Mouse (Mus musculus) adrenal gland, adult 18-20 months (tissue): ENCODE data around the gene Rab10. TPM values are rescaled to one million over a fixed set of nuclear protein-coding genes. Genes with fewer than 3 reads are reported as not detected.
"Not testable (repeated sequence)": the region's sequence is repeated elsewhere in the genome, so short reads cannot be mapped to it uniquely, and the experiment has no call there.

Source experiments
- DNase-seq, 2 experiments: peaks; one replicate each; pipeline ENCODE4 v3.0.0; 2021 to 2022; ENCODE audit warnings: low spot score in 2 of 2
- total RNA-seq, 2 experiments: library from RNA; stranded (reverse); gene quantifications; 1 replicate in 1 of 2; 2 replicates in 1 of 2; pipeline ENCODE4 v1.2.3; 2021

Rab10 gene
- total RNA-seq, 2 experiments from 2014 or later: 142 to 220 TPM

GRCm38 (mm10) chr12:3297622-3298021, 12.1 kb downstream of the Rab10 start:
- not testable (repeated sequence) for DNase-seq

- DNase-seq: no peak
Observed at GRCm38 (mm10) chr12:3296056-3296455, 13.7 kb downstream of the Rab10 start.

DNA sequence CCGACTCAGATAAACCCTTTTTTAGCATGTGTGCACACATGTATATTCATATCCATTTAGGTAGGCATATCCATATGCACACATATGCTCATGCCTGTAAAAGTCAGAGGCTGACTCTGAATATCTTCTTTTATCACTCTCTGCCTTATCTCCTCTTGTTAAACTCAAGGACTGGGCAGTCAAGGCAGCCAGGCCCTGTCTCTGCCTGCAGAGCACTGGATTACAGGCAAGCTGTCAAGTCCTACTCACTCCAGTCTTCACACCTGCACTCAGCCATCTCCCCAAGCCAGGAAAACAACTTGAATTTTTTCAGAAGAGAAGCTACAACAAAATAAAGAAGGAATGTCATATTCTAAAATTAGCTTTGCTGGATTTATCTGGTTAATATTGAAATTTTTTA, 17.9 kb downstream of the Rab10 start:
- no peak for DNase-seq

DNA sequence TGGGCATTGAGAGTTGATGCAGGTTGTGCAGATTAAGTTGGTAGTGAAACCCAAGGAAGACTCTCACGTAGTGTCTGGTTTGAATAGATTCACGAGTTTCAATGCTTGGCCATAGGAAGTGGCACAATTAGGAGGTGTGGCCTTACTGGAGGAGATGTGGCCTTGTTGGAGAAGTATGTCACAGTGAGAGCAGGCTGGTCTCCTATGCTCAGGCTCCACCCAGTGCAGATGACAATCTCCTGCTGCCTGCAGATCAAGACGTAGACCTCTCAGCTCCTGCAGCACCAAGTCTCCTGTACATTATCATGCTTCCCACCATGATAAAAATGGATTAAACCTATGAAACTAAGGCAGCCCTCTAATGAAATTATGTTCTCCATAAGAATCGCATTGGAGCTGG, 18.7 kb downstream of the Rab10 start:
- DNase-seq: no peak

- DNase-seq: no peak
Observed at GRCm38 (mm10) chr12:3288440-3288839, 21.3 kb downstream of the Rab10 start.

GRCm38 (mm10) chr12:3285919-3286318, 23.9 kb downstream of the Rab10 start:
- DNase-seq: no peak

DNA sequence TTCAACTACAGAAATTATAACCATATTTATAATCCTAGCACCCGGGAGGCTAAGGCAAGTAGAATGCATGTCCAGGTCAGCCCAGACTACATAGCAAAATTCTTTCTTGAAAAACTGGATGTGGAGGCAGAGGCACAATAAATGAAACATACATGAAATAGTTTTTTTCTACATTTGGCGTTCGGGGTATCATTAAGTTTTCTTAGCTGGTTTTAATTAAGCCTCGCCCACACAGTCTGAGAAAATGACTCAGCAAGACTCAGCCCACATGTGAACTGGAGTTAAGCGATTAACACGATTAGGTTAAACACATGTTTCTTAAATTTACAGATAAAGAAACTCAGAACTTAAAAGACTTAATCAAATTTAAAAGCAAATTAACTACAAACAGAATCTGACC, 24.4 kb downstream of the Rab10 start:
- DNase-seq: no peak

DNA sequence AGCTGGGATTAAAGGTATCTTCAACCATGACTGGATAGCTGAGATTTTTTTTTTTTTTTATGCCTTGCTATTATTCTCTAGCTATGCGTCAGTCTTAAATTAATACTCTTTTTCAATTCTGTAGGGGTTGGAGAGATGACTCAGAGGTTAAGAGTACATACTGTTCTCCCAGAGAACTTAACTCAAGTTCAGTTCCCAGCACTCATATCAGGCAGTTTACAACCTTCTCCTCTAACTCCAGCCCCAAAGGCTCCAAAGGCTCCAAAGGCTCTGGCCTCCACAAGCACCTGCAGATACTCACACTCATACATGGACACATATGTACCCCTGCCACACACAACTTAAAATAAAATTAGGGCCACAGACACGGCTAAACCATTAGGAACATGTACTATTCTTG, 25.3 kb downstream of the Rab10 start:
- no peak for DNase-seq

DNA sequence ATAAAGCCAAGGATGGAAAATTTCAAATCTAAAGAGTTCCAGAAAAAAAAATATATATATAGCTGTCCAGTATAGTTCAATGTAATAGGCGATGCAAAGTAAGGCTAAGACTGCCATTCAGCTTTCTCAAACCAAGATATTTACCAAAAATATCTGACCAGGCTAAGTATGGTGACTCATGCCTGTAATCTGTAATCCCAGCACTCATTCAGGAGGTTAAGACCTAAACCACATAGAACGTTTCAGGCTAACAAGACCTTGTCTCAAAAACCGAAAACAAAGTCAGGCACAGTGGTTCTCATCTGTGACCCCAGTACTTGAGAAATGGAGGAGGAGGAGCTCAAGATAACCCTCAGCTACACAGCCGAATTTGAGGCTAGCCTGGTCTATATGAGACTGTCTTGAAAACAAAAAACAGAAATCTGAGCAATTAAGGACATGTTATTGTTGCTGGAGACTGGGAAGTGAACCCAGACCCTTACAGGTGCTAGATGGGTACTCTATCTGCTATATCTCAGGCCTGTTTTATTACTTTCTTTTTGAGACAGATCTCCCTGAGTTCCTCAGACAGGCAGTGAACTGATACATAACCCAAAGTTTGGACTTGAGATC, 25.8 kb downstream of the Rab10 start:
- no peak for DNase-seq

DNA sequence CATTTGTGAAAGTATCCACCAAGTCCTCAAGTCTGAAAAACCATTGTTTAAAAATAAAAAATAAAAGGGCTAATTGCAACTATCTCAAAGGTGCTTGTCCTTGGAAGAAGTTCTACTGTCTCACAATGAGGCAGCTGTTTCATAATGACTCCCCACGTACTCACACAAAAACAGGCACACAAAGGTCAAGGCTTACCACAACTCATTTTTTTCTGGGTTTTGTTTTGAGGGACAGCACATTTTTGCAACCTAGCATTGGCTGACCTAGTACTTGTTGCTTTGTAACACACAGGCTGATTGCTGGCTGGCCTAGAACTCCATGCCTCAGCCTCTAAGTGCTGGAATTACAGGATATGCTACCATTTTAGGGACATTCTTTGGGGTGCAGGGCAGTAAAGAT, 26.8 kb downstream of the Rab10 start:
- no peak for DNase-seq

GRCm38 (mm10) chr12:3282520-3282919, 27.2 kb downstream of the Rab10 start:
- DNase-seq: no peak

DNA sequence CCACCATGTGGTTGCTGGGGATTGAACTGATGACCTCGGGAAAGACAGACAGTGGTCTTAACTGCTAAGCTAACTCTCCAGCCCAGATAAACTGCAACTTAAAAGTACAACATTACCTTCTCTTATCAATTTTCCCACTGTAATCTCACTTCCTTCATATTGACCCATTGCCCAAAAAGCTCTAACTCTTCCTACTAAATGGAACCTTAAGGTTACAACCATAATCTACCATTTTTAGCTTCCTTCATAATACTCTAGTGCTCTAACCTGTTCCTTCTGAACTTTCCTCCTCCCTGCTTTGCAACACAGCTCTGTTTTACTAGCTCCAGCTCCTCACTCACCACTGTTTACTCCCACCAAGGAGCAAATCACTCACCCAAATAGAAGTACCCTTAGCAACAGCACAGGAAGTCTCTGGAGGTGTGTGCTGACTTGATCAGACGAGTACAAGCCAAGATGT, 30.9 kb downstream of the Rab10 start:
- DNase-seq: no peak

DNA sequence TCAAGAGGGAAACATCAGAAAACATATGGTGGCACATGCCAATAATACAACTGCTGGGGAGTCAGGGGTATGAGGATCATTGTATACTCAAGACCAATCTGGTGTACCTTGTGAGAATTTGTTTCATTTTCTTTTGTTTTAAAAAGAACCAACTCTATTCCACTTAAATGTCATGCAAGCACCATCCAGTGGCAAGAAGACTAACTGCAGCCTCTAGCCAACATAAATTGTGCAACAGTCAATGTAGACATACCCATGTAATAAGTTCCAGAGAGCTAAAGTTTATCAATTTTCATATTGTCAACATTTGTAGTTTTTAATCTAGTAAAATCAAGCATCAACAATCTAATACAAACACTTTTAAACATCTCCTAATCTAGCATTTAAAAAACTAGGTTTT, 39.0 kb downstream of the Rab10 start:
- no peak for DNase-seq

GRCm38 (mm10) chr12:3267397-3267796, 42.4 kb downstream of the Rab10 start:
- DNase-seq: no peak

DNA sequence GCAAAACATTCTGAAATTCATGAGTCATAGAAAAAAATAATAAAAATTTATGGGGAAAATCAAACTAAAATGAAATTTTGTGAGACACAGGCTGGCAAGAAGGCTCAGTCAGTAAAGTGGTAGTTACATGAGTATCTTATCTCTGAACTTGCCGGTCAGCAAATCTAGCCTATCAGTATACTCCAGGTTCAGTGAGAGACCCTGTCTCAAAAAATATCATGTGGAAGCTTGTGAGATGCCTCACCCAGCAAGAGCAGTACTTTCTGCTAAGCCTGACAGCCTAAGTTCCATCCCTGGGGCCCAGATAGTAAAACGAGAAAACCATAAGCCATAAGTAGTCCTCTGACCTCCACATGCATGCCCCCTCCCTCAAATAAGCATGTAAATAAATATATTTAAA, 44.6 kb downstream of the Rab10 start:
- DNase-seq: no peak

DNA sequence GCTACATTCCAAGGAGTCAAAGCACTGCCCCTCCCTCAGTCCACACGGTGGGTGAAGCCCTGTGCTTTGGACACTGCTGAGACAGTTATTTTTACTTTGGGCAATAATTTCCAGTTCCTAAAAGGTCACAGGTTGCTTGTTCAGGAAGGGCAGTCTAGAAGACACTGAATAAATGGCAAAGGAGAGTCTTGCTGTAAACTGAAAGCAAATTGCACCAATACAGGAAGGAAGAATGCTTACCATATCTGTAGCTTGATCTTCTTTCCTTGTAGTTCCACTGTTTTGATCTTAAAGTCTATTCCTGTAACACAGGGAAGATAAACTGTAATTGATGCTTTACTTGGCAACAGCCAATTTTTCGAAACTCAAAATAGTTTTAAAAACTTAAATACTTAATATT, 45.3 kb downstream of the Rab10 start:
- no peak for DNase-seq

DNA sequence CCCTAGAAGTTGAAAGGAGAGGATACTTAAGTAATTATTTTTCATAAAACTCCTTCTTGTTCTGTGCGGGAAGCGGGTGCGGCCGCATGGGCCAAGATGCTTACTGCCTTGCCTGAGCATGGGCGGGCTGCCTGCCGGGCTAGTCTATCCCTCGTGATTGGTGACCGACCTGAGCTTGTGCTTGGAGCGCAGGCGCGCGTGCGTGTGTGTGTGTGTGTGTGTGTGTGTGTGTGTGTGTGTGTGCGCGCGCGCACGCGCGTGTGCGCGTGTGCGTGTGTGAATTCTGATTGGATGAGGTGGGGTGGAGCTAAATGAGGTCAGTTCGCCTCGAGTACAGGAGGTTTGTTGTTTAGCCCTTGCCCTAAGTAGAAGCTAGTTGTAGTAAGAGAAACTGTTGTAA, 48.2 kb downstream of the Rab10 start:
- DNase-seq: no peak

DNA sequence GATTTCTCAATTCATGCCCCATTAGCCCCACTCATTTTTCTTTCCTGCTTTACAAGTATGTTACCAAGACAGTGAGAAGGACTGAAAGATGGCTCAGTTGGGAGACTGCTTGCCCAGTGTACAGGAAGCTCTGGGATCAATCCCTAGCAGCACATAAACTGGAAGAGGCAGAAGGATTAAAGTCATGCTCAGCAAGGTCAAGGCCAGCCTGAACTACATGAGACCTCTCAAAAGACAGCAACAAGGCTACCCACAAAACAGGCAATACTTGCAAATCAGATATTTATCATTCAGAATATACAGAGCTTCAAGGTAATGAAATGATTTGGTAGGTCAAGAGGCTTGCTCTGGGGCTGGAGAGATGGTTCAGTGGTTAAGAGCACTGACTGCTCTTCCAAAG, 53.8 kb downstream of the Rab10 start:
- DNase-seq: no peak

DNA sequence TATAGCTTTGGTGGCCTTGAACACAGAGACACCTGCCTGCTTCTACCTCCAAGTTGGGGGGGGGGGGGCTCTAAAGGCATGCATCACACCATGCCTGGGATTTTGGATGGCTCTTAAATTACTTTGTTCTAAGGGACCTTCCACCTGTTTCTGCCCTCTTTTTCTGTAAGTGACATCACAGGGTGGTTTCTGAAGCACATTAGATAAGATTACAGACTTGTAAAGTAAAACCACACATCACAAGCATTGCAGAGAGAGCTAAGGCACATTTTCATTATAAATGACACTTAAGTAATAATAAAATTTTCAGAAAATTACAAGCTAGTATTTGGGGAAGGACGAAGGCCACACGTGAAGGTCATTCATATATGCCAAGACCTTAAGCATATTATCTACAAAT, 54.3 kb downstream of the Rab10 start:
- DNase-seq: no peak

DNA sequence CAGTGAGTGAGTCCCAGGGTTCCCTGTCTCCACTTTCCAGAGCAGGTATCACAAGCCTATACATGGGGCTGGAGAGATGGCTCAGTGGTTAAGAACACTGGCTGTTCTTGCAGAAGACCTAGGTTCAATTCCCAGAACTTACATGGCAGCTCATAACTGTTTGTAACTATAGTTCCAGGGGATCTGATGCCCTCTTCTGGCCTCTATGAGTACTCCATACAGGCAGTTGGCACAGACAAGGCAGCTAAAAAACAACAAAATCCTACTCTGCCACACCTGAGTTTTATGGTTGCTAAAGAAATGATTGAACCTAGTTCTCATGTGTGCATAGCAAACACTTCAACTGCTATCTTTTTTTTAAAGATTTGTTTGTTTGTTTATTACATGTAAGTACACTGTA, 56.2 kb downstream of the Rab10 start:
- DNase-seq: no peak

DNA sequence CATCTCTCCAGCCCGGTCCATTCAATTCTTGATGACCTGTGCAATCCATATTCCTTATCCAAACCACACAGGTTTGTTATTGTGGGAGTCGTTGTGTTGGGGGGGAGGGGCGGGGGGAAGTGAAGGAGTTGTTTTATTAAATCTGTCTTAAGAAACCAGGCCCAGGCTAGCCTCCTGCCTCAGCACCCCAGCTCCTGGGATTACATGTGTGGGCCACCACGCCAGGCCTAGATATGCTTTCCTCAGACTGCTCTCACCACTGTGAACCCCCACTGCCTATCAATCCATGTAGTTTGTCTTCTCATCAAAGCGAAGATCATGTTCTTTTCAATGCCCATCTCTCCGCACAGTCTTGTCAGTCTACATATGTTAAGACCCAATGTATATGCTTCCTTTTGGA, 63.7 kb downstream of the Rab10 start:
- DNase-seq: no peak

DNA sequence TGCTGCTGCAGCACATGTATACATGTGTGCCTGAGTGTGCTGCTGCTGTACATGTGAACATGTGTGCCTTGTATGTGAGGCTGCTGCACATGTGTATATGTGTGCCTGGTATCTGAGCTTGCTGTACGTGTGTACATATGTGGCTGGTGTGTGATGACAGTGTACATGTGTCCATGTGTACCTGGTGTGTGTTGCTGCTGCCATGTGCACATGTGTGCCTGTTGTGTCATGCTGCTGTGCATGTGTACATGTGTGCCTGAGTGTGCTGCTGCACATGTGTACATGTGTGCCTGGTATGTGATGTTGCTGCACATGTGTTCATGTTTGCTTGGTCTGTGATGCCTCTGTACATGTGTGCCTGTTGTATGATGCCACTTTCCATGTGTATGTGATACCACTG, 70.2 kb downstream of the Rab10 start:
- DNase-seq: no peak

DNA sequence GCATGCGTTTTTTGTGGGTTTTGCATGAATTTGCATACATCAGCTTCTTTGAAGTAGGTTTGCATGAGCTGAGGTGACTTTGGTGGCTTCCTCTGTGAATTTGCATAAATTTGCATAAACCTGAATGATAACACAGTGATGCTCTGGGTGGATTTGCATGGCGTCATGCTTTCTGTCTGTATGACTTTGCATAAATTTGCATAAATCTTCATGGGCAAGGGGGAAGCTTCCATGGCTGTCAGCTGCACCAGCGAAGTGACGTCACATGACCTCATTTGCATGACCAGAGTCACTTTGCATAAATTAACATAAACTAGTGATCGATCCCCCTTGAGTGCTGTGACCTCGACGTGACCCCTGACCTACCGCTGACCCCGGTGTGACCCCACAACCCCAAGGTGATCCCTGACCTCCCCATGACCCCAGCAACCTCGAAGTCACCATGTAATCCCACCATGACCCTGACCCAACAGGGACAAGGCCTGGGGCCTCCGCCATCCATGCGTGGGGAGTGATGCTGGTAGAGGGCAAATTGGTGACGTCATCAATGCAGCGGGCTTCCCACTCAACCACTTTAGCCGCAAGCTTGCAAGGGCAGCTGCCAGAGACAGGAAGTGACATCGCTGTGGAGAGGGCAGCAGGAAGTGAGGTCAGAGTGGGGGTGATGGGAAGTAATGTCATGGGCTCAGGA, 71.3 kb downstream of the Rab10 start:
- no peak for DNase-seq
